Mouse (Mus musculus): ENCODE measurements around the gene Fgd6. TPM values are rescaled to one million over a fixed set of nuclear protein-coding genes. Genes with fewer than 3 reads are reported as not detected.

Gene Fgd6
- 1.3 and 1.7 TPM in 2 replicates for polyA plus RNA-seq (2014; fragmentation: Nextera tagmentation; extraction: Ambion mirVana)

GRCm38 (mm10) chr10:94035658-94036374 is at the start of gene Fgd6, which contains the start of gene Vezt:
Fgd6 (plus strand) TSS chr10:94036001.
Vezt (minus strand) TSS chr10:94035817.
- DNase-seq (ENCODE audit: low spot score) (peak; percentile 100), ATAC-seq (peak; percentile 99)
- peak within 1 kb of the TSS; percentile 89 for H3K4me3 ChIP-seq (ENCODE audit: low read depth, low read length)
- peaks cover 4% of the 10 kb centered on the region; the same call in 1 of the 2 replicates for H3K36me3 ChIP-seq (ENCODE audit: control insufficient read depth, insufficient read depth, low read length)
- H3K4me2 ChIP-seq (ENCODE audit: low read length): peak within 1 kb of the TSS; percentile 85
- H3K27me3 ChIP-seq (replicated peaks; ENCODE audit: control insufficient read depth, insufficient read depth, low read length): no peaks in the 10 kb centered on the region
- peaks cover 18% of the 10 kb centered on the region for H3K4me1 ChIP-seq (ENCODE audit: control insufficient read depth, insufficient read depth, low read length)
- no peaks in the 10 kb centered on the region for H3K9me3 ChIP-seq (replicated peaks; ENCODE audit: control insufficient read depth, low read length)
- WGBS: under 1% methylated on average over 64 of the region's 77 CpGs
- peak within 1 kb of the TSS; percentile 66 for H3K27ac ChIP-seq (ENCODE audit: low read depth, low read length)
- H3K9ac ChIP-seq (ENCODE audit: low read length): peak within 1 kb of the TSS; percentile 92

- Histone ChIP-seq H3K27ac (ENCODE audit: low read depth, low read length) (no peak overlapping the region), H3K36me3 (ENCODE audit: control insufficient read depth, insufficient read depth, low read length) (peaks cover 84% of the 10 kb centered on the region), H3K9me3 (replicated peaks; ENCODE audit: control insufficient read depth, low read length) (no peaks in the 10 kb centered on the region), H3K4me1 (ENCODE audit: control insufficient read depth, insufficient read depth, low read length) (no peaks in the 10 kb centered on the region), H3K9ac (ENCODE audit: low read length) (no peak overlapping the region), H3K27me3 (replicated peaks; ENCODE audit: control insufficient read depth, insufficient read depth, low read length) (no peaks in the 10 kb centered on the region), H3K4me3 (ENCODE audit: low read depth, low read length) (no peak overlapping the region), H3K4me2 (ENCODE audit: low read length) (no peak overlapping the region)
- ATAC-seq (no peak), DNase-seq (ENCODE audit: low spot score) (no peak)
- WGBS: 94% methylated on average over 10 of the region's 10 CpGs
Observed at GRCm38 (mm10) chr10:93994136-93994535, 41.7 kb upstream of the Fgd6 start.

GRCm38 (mm10) chr10:93995100-93995499 is 40.7 kb upstream of the Fgd6 start:
- WGBS: 100% methylated on average over 1 of the region's 1 CpGs
- peaks cover 84% of the 10 kb centered on the region for H3K36me3 ChIP-seq (ENCODE audit: control insufficient read depth, insufficient read depth, low read length)

GRCm38 (mm10) chr10:93999357-93999756 is 36.4 kb upstream of the Fgd6 start:
- 100% methylated on average over 1 of the region's 1 CpGs for WGBS

More at GRCm38 (mm10) chr10:93995100-93995499, 40.7 kb upstream of the Fgd6 start:
- H3K27me3 ChIP-seq (replicated peaks; ENCODE audit: control insufficient read depth, insufficient read depth, low read length): no peaks in the 10 kb centered on the region
- H3K27ac ChIP-seq (ENCODE audit: low read depth, low read length): no peak overlapping the region
- H3K4me1 ChIP-seq (ENCODE audit: control insufficient read depth, insufficient read depth, low read length): no peaks in the 10 kb centered on the region
- H3K9me3 ChIP-seq (replicated peaks; ENCODE audit: control insufficient read depth, low read length): no peaks in the 10 kb centered on the region
- H3K4me2 ChIP-seq (ENCODE audit: low read length): no peak overlapping the region
- DNase-seq (ENCODE audit: low spot score) (no peak), ATAC-seq (no peak)
- H3K9ac ChIP-seq (ENCODE audit: low read length): no peak overlapping the region
- H3K4me3 ChIP-seq (ENCODE audit: low read depth, low read length): no peak overlapping the region

GRCm38 (mm10) chr10:94000223-94000622 is 35.6 kb upstream of the Fgd6 start:
- H3K27ac ChIP-seq (ENCODE audit: low read depth, low read length): no peak overlapping the region
- 88% methylated on average over 10 of the region's 10 CpGs for WGBS
- no peak overlapping the region for H3K4me3 ChIP-seq (ENCODE audit: low read depth, low read length)
- no peaks in the 10 kb centered on the region for H3K9me3 ChIP-seq (replicated peaks; ENCODE audit: control insufficient read depth, low read length)
- no peaks in the 10 kb centered on the region for H3K4me1 ChIP-seq (ENCODE audit: control insufficient read depth, insufficient read depth, low read length)
- no peak for ATAC-seq
- no peak overlapping the region for H3K4me2 ChIP-seq (ENCODE audit: low read length)
- no peak for DNase-seq (ENCODE audit: low spot score)
- no peaks in the 10 kb centered on the region for H3K27me3 ChIP-seq (replicated peaks; ENCODE audit: control insufficient read depth, insufficient read depth, low read length)
- no peak overlapping the region for H3K9ac ChIP-seq (ENCODE audit: low read length)
- peaks cover 86% of the 10 kb centered on the region for H3K36me3 ChIP-seq (ENCODE audit: control insufficient read depth, insufficient read depth, low read length)

More at GRCm38 (mm10) chr10:93999357-93999756, 36.4 kb upstream of the Fgd6 start:
- Histone ChIP-seq H3K27ac (ENCODE audit: low read depth, low read length) (no peak overlapping the region), H3K9me3 (replicated peaks; ENCODE audit: control insufficient read depth, low read length) (no peaks in the 10 kb centered on the region), H3K4me2 (ENCODE audit: low read length) (no peak overlapping the region), H3K4me3 (ENCODE audit: low read depth, low read length) (no peak overlapping the region), H3K4me1 (ENCODE audit: control insufficient read depth, insufficient read depth, low read length) (no peaks in the 10 kb centered on the region), H3K27me3 (replicated peaks; ENCODE audit: control insufficient read depth, insufficient read depth, low read length) (no peaks in the 10 kb centered on the region), H3K9ac (ENCODE audit: low read length) (no peak overlapping the region), H3K36me3 (ENCODE audit: control insufficient read depth, insufficient read depth, low read length) (peaks cover 89% of the 10 kb centered on the region)
- no peak for DNase-seq (ENCODE audit: low spot score)
- ATAC-seq: no peak

GRCm38 (mm10) chr10:94008356-94008755 is 27.4 kb upstream of the Fgd6 start:
- H3K4me3 ChIP-seq (ENCODE audit: low read depth, low read length): no peak overlapping the region
- H3K4me1 ChIP-seq (ENCODE audit: control insufficient read depth, insufficient read depth, low read length): no peaks in the 10 kb centered on the region
- peaks cover 24% of the 10 kb centered on the region for H3K36me3 ChIP-seq (ENCODE audit: control insufficient read depth, insufficient read depth, low read length)
- WGBS: 100% methylated on average over 2 of the region's 2 CpGs
- no peak overlapping the region for H3K27ac ChIP-seq (ENCODE audit: low read depth, low read length)
- H3K27me3 ChIP-seq (replicated peaks; ENCODE audit: control insufficient read depth, insufficient read depth, low read length): no peaks in the 10 kb centered on the region
- no peaks in the 10 kb centered on the region for H3K9me3 ChIP-seq (replicated peaks; ENCODE audit: control insufficient read depth, low read length)
- no peak overlapping the region for H3K9ac ChIP-seq (ENCODE audit: low read length)
- DNase-seq (ENCODE audit: low spot score): no peak
- ATAC-seq: no peak
- no peak overlapping the region for H3K4me2 ChIP-seq (ENCODE audit: low read length)

GRCm38 (mm10) chr10:94009991-94010679 is 25.7 kb upstream of the Fgd6 start:
- ATAC-seq: no peak
- no peak overlapping the region for H3K4me3 ChIP-seq (ENCODE audit: low read depth, low read length)
- H3K4me1 ChIP-seq (ENCODE audit: control insufficient read depth, insufficient read depth, low read length): no peaks in the 10 kb centered on the region
- H3K9ac ChIP-seq (ENCODE audit: low read length): no peak overlapping the region
- H3K4me2 ChIP-seq (ENCODE audit: low read length): no peak overlapping the region
- H3K27me3 ChIP-seq (replicated peaks; ENCODE audit: control insufficient read depth, insufficient read depth, low read length): no peaks in the 10 kb centered on the region
- H3K27ac ChIP-seq (ENCODE audit: low read depth, low read length): no peak overlapping the region
- peaks cover 12% of the 10 kb centered on the region for H3K36me3 ChIP-seq (ENCODE audit: control insufficient read depth, insufficient read depth, low read length)
- no peaks in the 10 kb centered on the region for H3K9me3 ChIP-seq (replicated peaks; ENCODE audit: control insufficient read depth, low read length)
- WGBS: 84% methylated on average over 3 of the region's 3 CpGs
- DNase-seq (ENCODE audit: low spot score): no peak

- no peaks in the 10 kb centered on the region for H3K4me1 ChIP-seq (ENCODE audit: control insufficient read depth, insufficient read depth, low read length)
- H3K4me3 ChIP-seq (ENCODE audit: low read depth, low read length): no peak overlapping the region
- no peak for ATAC-seq
- H3K27ac ChIP-seq (ENCODE audit: low read depth, low read length): no peak overlapping the region
- DNase-seq (ENCODE audit: low spot score): peak; percentile 7
- no peaks in the 10 kb centered on the region for H3K9me3 ChIP-seq (replicated peaks; ENCODE audit: control insufficient read depth, low read length)
- H3K27me3 ChIP-seq (replicated peaks; ENCODE audit: control insufficient read depth, insufficient read depth, low read length): no peaks in the 10 kb centered on the region
- no peak overlapping the region for H3K4me2 ChIP-seq (ENCODE audit: low read length)
- no peak overlapping the region for H3K9ac ChIP-seq (ENCODE audit: low read length)
- WGBS: 75% methylated on average over 2 of the region's 2 CpGs
- peaks cover 4% of the 10 kb centered on the region for H3K36me3 ChIP-seq (ENCODE audit: control insufficient read depth, insufficient read depth, low read length)
Observed at GRCm38 (mm10) chr10:94011024-94011423, 24.8 kb upstream of the Fgd6 start.

- H3K36me3 ChIP-seq (ENCODE audit: control insufficient read depth, insufficient read depth, low read length): no peaks in the 10 kb centered on the region; the same call in 1 of the 2 replicates
- no peak overlapping the region for H3K4me2 ChIP-seq (ENCODE audit: low read length)
- H3K27me3 ChIP-seq (replicated peaks; ENCODE audit: control insufficient read depth, insufficient read depth, low read length): no peaks in the 10 kb centered on the region
- ATAC-seq: no peak
- H3K27ac ChIP-seq (ENCODE audit: low read depth, low read length): no peak overlapping the region
- DNase-seq (ENCODE audit: low spot score): peak; percentile 67
- no peak overlapping the region for H3K4me3 ChIP-seq (ENCODE audit: low read depth, low read length)
- 47% methylated on average over 3 of the region's 3 CpGs for WGBS
- H3K9me3 ChIP-seq (replicated peaks; ENCODE audit: control insufficient read depth, low read length): no peaks in the 10 kb centered on the region
- H3K9ac ChIP-seq (ENCODE audit: low read length): no peak overlapping the region
- H3K4me1 ChIP-seq (ENCODE audit: control insufficient read depth, insufficient read depth, low read length): no peaks in the 10 kb centered on the region
Observed at GRCm38 (mm10) chr10:94013196-94013595, 22.6 kb upstream of the Fgd6 start.

Data from forebrain, embryonic 14.5 days (tissue).